Mouse (Mus musculus) gastrocnemius, adult 18-20 months (tissue): Measurements from ENCODE around the gene Akap9. TPM values are rescaled to one million over a fixed set of nuclear protein-coding genes. Genes with fewer than 3 reads are reported as not detected.
"Not testable (repeated sequence)": the region's sequence is repeated elsewhere in the genome, so short reads cannot be mapped to it uniquely, and the experiment has no call there.

Source experiments
- DNase-seq: peaks from one replicate; pipeline ENCODE4 v3.0.0; 2021; ENCODE audit warnings: low spot score
- total RNA-seq, 2 experiments: library from RNA; stranded (reverse); gene quantifications; 2 replicates each; pipeline ENCODE4 v1.2.3; 2021

The Akap9 gene
- total RNA-seq, 2 experiments from 2014 or later: 39.9 to 50.6 TPM

DNA sequence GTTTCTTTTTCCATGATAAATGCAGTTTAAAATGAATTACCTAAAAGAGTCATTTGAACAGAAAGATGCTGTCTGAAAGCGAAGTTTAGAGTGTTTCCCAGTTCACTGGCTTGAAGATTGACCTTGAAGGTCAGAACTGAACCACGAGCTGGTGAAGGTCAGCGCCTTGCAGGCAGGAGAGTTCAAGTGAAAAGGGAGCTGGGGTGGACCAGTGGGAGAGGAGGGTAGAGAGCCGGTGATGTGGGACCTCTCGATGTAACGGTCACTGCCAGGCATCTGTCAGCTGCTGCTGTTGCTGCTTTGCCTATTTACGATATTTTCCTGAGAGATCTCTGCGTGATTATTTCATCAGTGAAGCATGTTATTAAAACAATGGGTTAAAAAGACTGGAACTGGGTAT is 111.5 kb downstream of the Akap9 start:
- DNase-seq: no peak

DNA sequence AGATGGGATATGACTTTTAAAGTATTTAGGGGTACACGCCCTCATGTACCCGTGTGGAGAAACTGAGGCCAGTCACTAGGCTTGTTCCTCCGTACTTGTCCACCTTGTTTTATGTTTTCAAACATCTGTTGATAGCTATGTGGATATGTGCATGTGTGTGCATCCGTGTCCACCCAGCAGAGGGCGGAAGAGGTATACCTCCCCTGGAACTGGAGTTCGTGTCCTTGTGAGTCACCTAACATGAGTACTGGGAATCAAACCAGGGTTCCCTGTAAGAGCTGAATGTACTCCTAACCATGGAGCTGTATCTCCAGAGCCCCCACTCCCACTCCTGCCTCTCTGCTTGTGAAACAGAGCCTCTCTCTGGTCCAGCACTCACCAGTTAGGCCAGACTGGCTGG is 112.5 kb downstream of the Akap9 start:
- DNase-seq: no peak

DNA sequence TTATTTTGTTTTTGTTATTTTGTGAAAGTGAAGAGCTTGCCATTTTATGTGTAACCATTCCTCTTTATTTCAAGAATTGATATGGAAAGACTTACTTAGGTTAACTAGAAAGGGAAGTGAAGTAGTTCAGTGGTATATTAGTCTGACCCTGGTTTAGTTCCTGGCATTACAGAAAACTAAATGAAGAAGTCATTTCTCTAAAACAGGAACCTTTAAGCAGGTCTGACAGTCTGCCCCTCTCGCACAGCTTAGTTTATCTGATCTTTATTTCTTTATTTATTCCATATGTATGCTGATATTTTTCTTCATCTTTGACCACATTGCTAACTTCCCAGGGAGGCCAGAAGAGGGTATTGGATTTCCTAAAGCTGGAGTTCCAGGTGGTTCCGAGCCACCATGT is 113.1 kb downstream of the Akap9 start:
- DNase-seq: no peak

DNA sequence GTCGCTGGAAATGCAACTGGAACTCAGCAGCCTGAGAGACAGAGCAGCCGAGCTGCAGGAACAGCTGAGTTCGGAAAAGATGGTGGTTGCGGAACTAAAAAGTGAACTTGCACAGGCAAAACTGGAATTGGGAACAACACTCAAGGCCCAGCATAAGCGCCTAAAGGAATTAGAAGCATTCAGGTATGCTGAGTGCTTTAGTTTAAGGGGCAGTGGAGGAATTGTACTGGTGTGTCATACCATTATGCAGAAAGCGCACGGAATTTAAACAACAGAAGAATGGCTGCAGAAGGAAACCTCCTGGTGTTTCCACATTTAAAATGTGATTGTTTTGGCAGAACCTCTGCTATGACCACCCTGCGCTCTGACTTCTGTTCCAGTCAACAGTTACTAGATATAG is 132.5 kb downstream of the Akap9 start:
- no peak for DNase-seq

GRCm38 (mm10) chr5:4066476-4067115 is 138.7 kb downstream of the Akap9 start:
- DNase-seq: no peak

DNA sequence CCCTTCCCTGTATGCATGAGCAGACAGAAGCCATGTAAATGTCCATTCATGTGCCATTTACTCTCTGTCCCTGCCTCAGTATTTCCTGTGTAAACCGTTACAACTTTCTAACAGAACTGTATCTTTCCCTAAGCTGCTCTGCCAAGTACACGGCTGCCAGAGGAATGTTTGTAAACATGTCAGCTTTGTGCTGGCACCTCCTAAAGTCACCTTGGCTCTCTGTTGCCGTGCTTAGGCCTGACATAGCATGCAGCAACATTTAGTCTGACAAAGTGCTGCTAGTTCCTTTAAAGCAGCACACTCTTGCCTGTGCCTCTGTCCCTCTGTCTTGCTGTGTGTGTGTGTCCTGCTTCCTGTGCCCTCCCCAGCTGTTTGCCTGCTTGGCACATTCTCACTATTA is 139.3 kb downstream of the Akap9 start:
- no peak for DNase-seq

GRCm38 (mm10) chr5:4079086-4079485 is 151.2 kb downstream of the Akap9 start:
- no peak for DNase-seq

DNA sequence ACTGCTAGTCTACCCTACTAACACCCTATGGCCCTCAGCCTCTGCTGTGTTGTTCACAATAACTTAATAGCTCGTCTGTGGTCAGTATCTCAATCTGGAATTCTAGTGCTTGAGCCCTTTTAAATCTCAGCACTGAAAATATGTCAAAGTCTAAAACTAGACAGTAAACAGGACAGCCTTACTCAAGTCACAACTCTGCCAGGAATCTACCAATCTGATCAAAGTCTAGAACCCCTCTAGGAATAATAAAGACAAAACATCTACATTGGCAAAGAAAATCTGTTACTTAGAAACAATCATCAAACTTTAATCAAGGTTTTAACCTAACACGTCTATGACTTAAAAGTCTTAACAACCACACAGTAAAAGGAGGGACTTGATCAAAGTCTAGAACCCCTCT is 153.0 kb downstream of the Akap9 start:
- DNase-seq: no peak

GRCm38 (mm10) chr5:4081513-4081912 is 153.7 kb downstream of the Akap9 start:
- DNase-seq: no peak

DNA sequence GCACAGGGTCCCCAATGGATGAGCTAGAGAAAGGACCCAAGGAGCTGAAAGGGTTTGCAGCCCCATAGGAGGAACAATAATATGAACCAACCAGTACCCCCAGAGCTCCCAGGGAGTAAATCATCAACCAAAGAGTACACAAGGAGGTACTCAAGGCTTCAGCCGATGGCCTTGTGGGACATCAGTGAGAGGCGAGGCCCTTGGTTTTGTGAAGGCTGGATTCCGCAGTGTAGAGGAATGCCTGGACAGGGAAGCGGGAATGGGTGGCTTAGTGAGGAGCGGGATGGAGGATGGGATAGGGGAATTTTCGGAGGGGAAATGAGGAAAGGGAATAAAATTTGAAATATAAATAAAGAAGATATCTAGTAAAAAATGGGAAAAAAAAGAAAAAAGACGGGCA is 157.1 kb downstream of the Akap9 start:
- no peak for DNase-seq

DNA sequence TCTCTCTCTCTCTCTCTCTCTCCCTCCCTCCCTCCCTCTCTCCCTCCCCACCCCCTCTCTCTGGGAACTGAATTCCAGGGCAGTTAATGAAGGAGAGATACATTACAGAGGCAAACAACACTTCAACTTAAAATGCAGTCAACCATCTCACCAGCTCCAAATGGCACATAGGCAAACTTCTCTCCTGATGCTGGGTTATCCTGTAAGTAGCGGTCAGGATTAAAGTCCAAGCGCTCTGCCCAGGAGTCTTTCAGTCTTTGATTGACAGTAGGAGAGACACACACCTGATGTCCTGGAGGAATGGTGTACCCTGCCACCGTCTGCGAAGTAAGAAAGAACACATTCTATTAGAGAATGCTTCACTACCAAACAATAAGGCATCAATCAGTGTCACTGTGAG is 158.5 kb downstream of the Akap9 start:
- no peak for DNase-seq

- DNase-seq: no peak
Observed at GRCm38 (mm10) chr5:4088190-4088589, 160.3 kb downstream of the Akap9 start.

DNA sequence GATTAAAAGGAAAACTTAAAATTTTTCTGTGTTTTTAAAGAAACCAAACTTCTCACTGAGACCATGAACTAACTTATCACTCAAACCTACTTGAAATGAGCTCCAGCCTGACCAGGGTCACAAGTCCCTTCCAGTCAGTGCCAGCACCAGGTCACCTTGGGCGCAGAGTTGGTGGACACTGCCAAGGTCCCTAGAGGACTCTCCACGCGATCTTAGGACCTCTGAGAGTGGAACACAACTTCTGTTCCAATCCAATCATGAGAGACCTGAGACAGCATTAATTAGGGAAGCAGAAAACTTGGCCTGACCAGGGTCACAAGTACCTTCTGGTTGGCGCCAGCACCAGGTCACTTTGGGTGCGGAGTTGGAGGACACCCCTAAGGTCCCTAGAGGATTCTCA is 166.6 kb downstream of the Akap9 start:
- DNase-seq: no peak

GRCm38 (mm10) chr5:4101031-4101430 is 173.2 kb downstream of the Akap9 start:
- no peak for DNase-seq

DNA sequence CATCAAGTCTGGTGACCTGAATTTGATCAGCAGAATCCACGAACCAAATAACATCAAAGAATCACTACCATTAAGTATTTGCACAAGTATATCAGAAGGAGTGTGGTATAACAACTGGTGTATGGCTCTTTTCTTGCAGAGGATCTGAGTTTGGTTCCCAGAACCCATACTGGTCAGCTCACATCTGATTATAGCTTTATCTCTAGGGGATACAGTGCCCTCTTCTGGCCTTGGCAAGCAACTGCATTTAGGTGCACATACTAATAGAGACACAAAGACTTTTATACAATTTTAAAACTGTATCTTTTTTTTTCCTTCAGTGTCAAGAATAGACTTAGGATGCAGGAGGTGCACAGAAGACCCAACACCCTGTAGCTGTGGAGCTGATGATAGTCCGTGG is 173.9 kb downstream of the Akap9 start:
- no peak for DNase-seq

DNA sequence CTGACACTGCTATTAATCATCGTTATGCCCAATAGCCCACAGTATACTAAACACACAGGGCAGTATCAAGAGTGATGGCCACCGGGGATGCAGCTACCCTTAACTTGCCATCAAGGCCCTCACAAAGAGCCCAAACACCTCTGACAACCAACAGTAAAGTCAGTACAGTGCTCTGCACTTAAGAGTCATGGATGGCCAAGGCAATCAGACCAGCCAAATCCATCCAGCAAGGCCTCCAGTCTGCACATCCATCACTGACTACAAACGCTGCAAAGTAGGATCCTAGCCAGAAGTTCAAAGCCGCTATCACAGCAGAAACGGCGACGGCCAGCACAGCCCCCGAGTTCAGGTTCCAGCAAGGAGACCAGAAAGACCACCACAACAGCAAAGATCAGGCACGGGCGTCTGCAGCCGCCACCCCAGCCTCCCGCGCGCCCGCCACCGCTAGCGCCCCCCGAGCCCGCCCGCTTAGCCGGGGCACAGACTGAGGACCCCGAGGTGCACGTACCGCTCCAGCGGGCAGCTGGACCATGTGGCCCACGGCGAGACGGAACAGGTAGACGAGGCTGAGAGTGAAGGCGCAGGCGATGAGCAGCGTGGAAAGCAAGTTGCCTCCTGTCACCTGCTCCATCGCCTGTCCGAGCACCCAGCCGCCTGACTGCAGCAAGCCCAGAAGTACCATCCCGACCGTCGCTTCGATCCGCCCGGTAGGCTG is 175.9 kb downstream of the Akap9 start:
- DNase-seq: no peak

GRCm38 (mm10) chr5:4104341-4105040 is 176.6 kb downstream of the Akap9 start, which contains the start of gene Cyp51:
Cyp51 (minus strand) TSS chr5:4104746.
- DNase-seq: peak; percentile 84

DNA sequence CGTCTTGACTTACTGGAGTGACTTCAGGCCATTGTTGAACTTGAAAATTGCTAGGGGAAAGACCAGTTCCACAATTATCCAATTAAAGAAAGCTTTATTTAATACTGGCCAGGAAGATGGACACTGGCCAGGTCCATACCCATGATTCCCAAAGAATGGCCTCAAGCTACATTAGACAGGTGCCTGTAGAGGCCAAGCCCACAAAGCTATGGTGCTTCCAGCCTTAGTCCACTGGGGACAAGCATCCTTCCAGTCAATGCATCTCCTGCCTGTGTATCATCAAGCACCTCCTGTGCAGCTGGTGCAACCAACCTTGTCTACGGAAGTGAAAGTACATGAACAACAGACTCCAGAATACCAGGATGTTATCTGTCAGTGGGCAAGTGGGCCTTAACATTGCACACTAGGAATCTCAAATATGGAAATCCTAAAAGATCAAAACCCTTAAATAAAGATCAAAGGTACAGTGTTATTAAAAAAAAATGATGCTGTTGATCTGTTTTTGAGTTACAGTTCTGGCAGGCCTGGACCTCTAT is 177.9 kb downstream of the Akap9 start:
- DNase-seq: no peak

DNA sequence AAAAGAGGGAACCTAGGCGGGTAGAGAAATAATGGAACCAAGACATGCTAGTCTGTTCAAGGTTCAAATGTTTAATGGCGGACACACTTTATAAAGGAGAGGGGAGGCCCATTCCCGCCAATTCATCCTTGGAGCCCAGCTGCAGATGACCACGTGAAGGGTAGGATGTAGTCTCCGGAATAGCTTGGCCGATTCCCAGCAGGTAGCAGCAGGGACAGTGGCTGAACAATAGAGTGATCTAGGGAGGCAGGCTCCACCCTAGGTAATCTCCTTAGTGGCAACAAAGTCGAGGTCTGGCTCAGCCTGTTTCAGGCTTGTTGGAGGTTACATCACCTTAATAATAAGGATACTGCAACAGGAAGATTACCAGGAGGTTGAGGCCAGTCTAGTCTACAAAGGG is 179.2 kb downstream of the Akap9 start:
- DNase-seq: not testable (repeated sequence)

GRCm38 (mm10) chr5:4112570-4113098 is 184.8 kb downstream of the Akap9 start:
- DNase-seq: no peak
